Mouse (Mus musculus): ENCODE measurements around the gene Glul. TPM values are rescaled to one million over a fixed set of nuclear protein-coding genes. Genes with fewer than 3 reads are reported as not detected.

Gene Glul
- polyA plus RNA-seq, 1 experiment = 19.3 TPM

- no peak overlapping the region for H3K4me3 ChIP-seq (ENCODE audit: low read depth, low read length)
- TF ChIP-seq CTCF (IDR thresholded peaks at IDR 0.05; ENCODE audit: extremely low read depth, insufficient read length, insufficient replicate concordance, low read depth, low read length) (no peak), POLR2A (IDR thresholded peaks at IDR 0.05; ENCODE audit: low read depth, low read length) (no peak)
- H3K27ac ChIP-seq (ENCODE audit: insufficient read depth, low read depth, low read length) = no peak overlapping the region
- no peaks in the 10 kb centered on the region for H3K27me3 ChIP-seq (ENCODE audit: control insufficient read depth, insufficient read depth, low read length)
- WGBS = 72% methylated on average over 7 of the region's 7 CpGs
- no peaks in the 10 kb centered on the region for H3K4me1 ChIP-seq (ENCODE audit: control insufficient read depth, insufficient read depth, insufficient read length, low read length)
- H3K36me3 ChIP-seq (ENCODE audit: control insufficient read depth, insufficient read depth, low read length) = no peaks in the 10 kb centered on the region
Observed at GRCm38 (mm10) chr1:153946971-153947370, 47.2 kb downstream of the Glul start.

DNA sequence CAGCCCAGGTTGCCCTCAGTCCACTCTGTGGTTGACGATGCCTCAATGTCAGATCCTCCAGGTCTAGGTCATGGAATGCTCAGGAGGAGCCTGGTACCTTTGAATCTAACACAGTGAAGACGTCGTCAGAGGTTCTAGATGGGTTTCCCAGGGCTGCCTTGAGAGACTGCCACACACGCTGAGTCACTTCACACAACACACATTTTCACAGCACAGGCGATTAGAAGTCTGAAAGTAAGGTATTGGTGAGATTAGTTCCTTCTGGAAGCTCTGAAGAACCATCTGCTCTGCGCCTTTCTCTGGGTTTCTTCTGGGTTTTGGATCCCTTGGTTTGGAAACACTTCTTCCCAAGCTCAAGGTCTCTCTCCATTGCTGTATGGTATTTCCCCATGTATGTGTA is 48.1 kb downstream of the Glul start:
- TF ChIP-seq POLR2A (IDR thresholded peaks at IDR 0.05; ENCODE audit: low read depth, low read length) (no peak), CTCF (IDR thresholded peaks at IDR 0.05; ENCODE audit: extremely low read depth, insufficient read length, insufficient replicate concordance, low read depth, low read length) (no peak)
- 97% methylated on average over 6 of the region's 6 CpGs for WGBS
- H3K4me1 ChIP-seq (ENCODE audit: control insufficient read depth, insufficient read depth, insufficient read length, low read length) = no peaks in the 10 kb centered on the region
- H3K27ac ChIP-seq (ENCODE audit: insufficient read depth, low read depth, low read length) = no peak overlapping the region
- H3K4me3 ChIP-seq (ENCODE audit: low read depth, low read length) = no peak overlapping the region
- H3K36me3 ChIP-seq (ENCODE audit: control insufficient read depth, insufficient read depth, low read length) = no peaks in the 10 kb centered on the region
- H3K27me3 ChIP-seq (ENCODE audit: control insufficient read depth, insufficient read depth, low read length) = no peaks in the 10 kb centered on the region

- Histone ChIP-seq H3K27me3 (ENCODE audit: control insufficient read depth, insufficient read depth, low read length) (no peaks in the 10 kb centered on the region), H3K4me1 (ENCODE audit: control insufficient read depth, insufficient read depth, insufficient read length, low read length) (no peaks in the 10 kb centered on the region), H3K36me3 (ENCODE audit: control insufficient read depth, insufficient read depth, low read length) (no peaks in the 10 kb centered on the region), H3K27ac (ENCODE audit: insufficient read depth, low read depth, low read length) (no peak overlapping the region), H3K4me3 (ENCODE audit: low read depth, low read length) (no peak overlapping the region)
- TF ChIP-seq POLR2A (IDR thresholded peaks at IDR 0.05; ENCODE audit: low read depth, low read length) (no peak), CTCF (IDR thresholded peaks at IDR 0.05; ENCODE audit: extremely low read depth, insufficient read length, insufficient replicate concordance, low read depth, low read length) (no peak)
- 87% methylated on average over 9 of the region's 9 CpGs for WGBS
Observed at GRCm38 (mm10) chr1:153953232-153953631, 53.5 kb downstream of the Glul start.

- Histone ChIP-seq H3K27me3 (ENCODE audit: control insufficient read depth, insufficient read depth, low read length) (no peaks in the 10 kb centered on the region), H3K27ac (ENCODE audit: insufficient read depth, low read depth, low read length) (no peak overlapping the region), H3K4me3 (ENCODE audit: low read depth, low read length) (no peak overlapping the region), H3K4me1 (ENCODE audit: control insufficient read depth, insufficient read depth, insufficient read length, low read length) (no peaks in the 10 kb centered on the region), H3K36me3 (ENCODE audit: control insufficient read depth, insufficient read depth, low read length) (no peaks in the 10 kb centered on the region)
- 82% methylated on average over 6 of the region's 6 CpGs for WGBS
- no peak for TF ChIP-seq CTCF (IDR thresholded peaks at IDR 0.05; ENCODE audit: extremely low read depth, insufficient read length, insufficient replicate concordance, low read depth, low read length)
- no peak for TF ChIP-seq POLR2A (IDR thresholded peaks at IDR 0.05; ENCODE audit: low read depth, low read length)
Observed at GRCm38 (mm10) chr1:153953797-153954196, 54.1 kb downstream of the Glul start.

DNA sequence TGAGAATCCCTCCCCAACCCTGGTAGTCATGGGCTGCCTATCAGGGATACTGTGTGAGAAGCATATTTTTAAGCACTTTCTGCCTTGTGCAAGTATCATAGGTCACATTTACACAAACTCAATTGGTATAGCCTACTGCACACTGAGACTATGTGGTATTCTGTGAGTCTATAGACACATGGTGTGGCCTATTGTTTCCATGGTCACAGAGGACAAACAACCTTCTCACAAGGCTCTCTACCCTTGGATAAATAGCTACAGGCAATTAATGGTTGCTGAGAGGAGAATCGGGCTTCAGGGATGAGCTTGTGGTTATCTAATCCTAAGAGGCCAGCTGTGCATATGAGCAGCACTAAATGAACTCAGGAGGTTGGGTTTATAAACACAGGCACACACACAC is 58.1 kb downstream of the Glul start:
- no peak overlapping the region for H3K27ac ChIP-seq (ENCODE audit: insufficient read depth, low read depth, low read length)
- WGBS = 25% methylated on average over 1 of the region's 1 CpGs
- no peak overlapping the region for H3K4me3 ChIP-seq (ENCODE audit: low read depth, low read length)
- H3K36me3 ChIP-seq (ENCODE audit: control insufficient read depth, insufficient read depth, low read length) = no peaks in the 10 kb centered on the region
- no peak for TF ChIP-seq CTCF (IDR thresholded peaks at IDR 0.05; ENCODE audit: extremely low read depth, insufficient read length, insufficient replicate concordance, low read depth, low read length)
- TF ChIP-seq POLR2A (IDR thresholded peaks at IDR 0.05; ENCODE audit: low read depth, low read length) = no peak
- no peaks in the 10 kb centered on the region for H3K27me3 ChIP-seq (ENCODE audit: control insufficient read depth, insufficient read depth, low read length)
- H3K4me1 ChIP-seq (ENCODE audit: control insufficient read depth, insufficient read depth, insufficient read length, low read length) = 0 out of 2 replicates have a peak, but pooled peaks cover 2% of the 10 kb centered on the region

Other genes starting within 250 kb of the Glul start
- 0.08 TPM in 1 of 2 replicates, not detected in the other for gene Rgs8, start 246.9 kb upstream of the Glul start, polyA plus RNA-seq (2012; rRNA removed)
- 0.18 and 0.34 TPM in 2 replicates for gene Rgs16, start 159.6 kb upstream of the Glul start, polyA plus RNA-seq (2012; rRNA removed)
- gene Rnasel, start 150.5 kb upstream of the Glul start, polyA plus RNA-seq (2012; rRNA removed) = 5.9 and 10.9 TPM in 2 replicates
- gene Rgsl1, start 55.8 kb upstream of the Glul start, polyA plus RNA-seq (2012; rRNA removed) = not detected in 2 replicates
- not detected in 2 replicates for gene Teddm1b, start 25.6 kb upstream of the Glul start, polyA plus RNA-seq (2012; rRNA removed)
- not detected in 2 replicates for gene Teddm1a, start 8.2 kb upstream of the Glul start, polyA plus RNA-seq (2012; rRNA removed)
- 0.06 and 0.08 TPM in 2 replicates for gene Teddm2, start 284 bp downstream of the Glul start, polyA plus RNA-seq (2012; rRNA removed)

All from small intestine, adult 2 months (tissue).